Comparison of ENCODE assay signal across 8 mouse cellular contexts in genomic region chr9:120777501-120777900, GRCm38 (mm10).
DNase-seq lines count a peak whose midpoint lies in the region; ATAC-seq lines count a peak whose summit lies in the region.

No protein-coding gene starts in this region.

- no peak for ATAC-seq in heart, embryonic 11.5 days (replicated peaks; ENCODE audit: insufficient number of reproducible peaks, low FRiP score, low TSS enrichment)

- H3K27me3 ChIP-seq in heart, embryonic 11.5 days (ENCODE audit: control insufficient read depth, insufficient read depth, low read length) = no peaks in the 10 kb centered on the region

- 72% methylated on average over 10 of the region's 10 CpGs for whole genome bisulfite sequencing in heart, embryonic 11.5 days (ENCODE audit: insufficient replicate concordance)

- H3K4me2 ChIP-seq in heart, embryonic 11.5 days = no peak overlapping the region

- no peaks in the 10 kb centered on the region for H3K36me3 ChIP-seq in heart, embryonic 11.5 days (ENCODE audit: control insufficient read depth, insufficient read depth, low read length)

- no peak overlapping the region for H3K4me3 ChIP-seq in heart, embryonic 11.5 days (ENCODE audit: low read depth, low read length)

- peaks cover 23% of the 10 kb centered on the region for H3K4me1 ChIP-seq in heart, embryonic 11.5 days (ENCODE audit: control insufficient read depth, insufficient read depth, low read length)

- DNase-seq in adrenal gland, postnatal 36 days = peak; percentile 28 to 31
- no peak for DNase-seq in adrenal gland, postnatal 10 days
- DNase-seq in kidney, adult 9 months = peak; percentile 85
- DNase-seq in lung, postnatal 36 days = peak; percentile 79
- no peak for DNase-seq in cerebellum, postnatal 25 days
- no peak for DNase-seq in spleen, postnatal 14 days (ENCODE audit: low spot score in 2 of 2)
- no peak for DNase-seq in left cerebral cortex, postnatal 25 days (ENCODE audit: low spot score in 2 of 2)

- intact Hi-C loops in left cerebral cortex, postnatal 25 days (cut with DNase I) = loop anchor here (5.0 kb wide), 1 partner anchor 160 kb away; no protein-coding TSS in a partner anchor

- H3K9ac ChIP-seq in heart, embryonic 11.5 days (ENCODE audit: low read depth, low read length) = no peak overlapping the region

- H3K27ac ChIP-seq in heart, embryonic 11.5 days (ENCODE audit: low read depth, low read length) = peak overlapping the region; percentile 67

- H3K9me3 ChIP-seq in heart, embryonic 11.5 days (replicated peaks; ENCODE audit: control insufficient read depth, low read length) = no peaks in the 10 kb centered on the region

Comparison
In these comparisons a context has a peak if more than half of its experiments do, and no peak if none do; other contexts are left out.
1. DNase-seq: peak in adrenal gland, postnatal 36 days (2 of 2), kidney, adult 9 months (single experiment) and lung, postnatal 36 days (single experiment); none in adrenal gland, postnatal 10 days (single experiment), cerebellum, postnatal 25 days (0 of 2), spleen, postnatal 14 days (0 of 2) and left cerebral cortex, postnatal 25 days (0 of 2).